Mouse (Mus musculus): ENCODE measurements around the gene Vdr.

Vdr gene

DNA sequence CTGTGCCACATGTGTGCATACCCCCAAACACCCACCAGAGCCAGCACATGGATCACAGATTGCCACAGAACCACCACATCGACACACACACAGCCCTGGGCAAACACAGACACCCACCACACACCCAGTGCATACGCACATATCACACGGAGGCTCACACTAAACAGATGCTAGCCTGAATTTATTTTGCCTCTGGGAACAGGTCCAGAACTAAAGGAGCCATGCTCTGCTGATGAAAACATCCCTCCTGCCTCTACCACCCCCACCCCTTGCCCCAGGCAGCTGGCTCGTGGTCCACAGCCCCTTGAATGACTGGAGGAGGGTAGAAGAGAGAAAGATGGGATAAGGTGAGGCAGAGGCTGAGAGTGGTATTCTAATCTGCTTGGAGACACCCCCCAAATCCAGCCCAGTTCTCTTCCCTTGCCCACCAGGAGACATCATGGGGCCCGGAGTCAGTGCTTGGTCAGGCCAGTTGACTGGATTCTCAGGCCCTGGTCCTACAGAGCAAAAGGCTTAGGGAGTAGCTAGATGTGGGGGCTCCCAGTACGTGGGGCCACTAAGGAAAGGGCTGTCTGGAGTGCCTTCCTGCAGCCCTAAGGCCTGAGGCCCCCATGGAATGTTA lies 82.1 kb downstream of the Vdr start:
- DNase-seq, result no peak

DNA sequence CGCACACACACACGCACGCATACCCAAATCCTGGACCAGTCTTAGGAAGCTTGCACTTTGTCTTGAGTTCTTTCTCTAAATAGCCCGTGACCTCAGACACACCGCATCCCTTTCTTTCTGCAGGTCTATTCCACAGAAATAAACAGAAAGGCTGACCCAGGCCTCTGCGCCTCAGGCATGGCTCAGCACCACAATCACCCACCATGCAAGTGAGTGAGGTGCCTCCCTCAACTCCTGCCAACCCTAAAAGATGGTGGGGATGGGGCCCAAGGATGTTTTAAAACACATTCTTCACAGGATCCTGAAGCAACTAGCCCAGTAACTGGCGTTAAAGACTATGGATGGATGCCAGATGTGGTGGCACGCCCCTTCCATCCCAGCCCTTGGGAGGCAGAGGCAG lies 83.0 kb downstream of the Vdr start:
- no peak for DNase-seq

DNA sequence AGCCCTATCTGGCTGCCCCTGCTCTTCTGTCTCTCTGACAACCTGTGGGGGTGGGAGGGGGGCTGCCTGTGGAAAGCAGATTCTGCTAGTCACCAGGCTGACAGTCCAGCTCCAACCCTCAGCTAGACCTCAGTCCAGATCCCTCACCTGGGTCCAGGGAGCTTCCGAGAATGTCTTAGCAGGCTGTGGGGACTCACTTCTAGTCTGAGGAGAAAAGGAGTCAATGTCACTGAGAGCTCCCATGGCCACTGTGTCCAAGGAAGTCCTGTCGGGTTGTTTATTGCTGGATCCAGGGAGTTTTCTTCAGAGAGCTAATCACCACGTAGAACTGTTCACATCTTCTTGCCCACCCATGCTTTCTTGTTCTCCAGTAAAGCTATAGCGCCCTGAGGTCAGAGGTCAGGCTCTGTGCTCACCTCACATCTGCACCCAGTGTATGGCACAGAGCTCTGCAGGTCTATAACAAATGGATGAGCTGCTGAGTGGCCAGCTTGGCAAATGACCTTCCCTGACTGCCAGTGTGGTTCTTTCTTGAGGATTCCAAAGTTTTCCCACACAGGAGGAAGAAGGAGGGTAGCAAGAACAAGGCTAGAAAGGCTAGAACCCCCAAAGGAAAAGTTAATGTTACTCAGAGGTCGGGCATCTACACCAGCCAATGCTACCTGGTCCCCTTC lies 83.7 kb downstream of the Vdr start:
- no peak for DNase-seq

DNA sequence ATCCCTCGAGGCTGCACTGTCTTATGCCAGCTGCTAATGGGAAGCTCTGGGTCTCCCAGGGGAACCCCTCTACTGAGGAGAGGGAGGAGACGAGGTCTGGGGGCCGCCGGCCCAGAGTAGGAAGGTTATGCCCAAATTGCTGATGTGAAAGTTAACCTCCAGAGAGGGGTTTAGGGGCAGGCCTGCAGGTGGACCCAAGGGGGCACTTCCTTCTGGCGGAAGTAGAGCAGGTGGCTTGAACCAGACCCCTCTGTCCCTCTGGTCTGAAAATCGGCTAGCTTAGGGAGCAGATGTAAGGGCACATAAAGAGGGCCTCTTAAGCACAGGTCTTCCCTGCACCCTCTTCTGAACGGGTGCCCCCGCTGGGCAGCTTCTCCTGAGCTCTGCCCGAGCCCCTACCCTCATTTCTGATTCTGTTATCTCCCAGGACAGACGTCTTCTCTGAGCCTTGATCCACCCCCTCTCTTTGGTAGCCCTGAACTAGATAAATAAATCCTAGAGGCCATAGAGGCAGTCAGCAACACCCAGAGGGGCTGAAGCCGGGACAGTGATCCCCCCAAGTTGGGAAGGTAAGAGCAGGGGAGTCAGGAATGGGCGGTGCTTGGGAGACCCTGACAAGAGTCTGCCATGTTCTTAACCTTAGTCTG lies 84.4 kb downstream of the Vdr start:
- no peak for DNase-seq

- DNase-seq, result peak; percentile 84
Measured at GRCm38 (mm10) chr15:97825071-97825940, 85.1 kb downstream of the Vdr start.

GRCm38 (mm10) chr15:97824042-97824441 lies 86.4 kb downstream of the Vdr start:
- no peak for DNase-seq

- DNase-seq, result no peak
Measured at GRCm38 (mm10) chr15:97823479-97823878, 87.0 kb downstream of the Vdr start.

- DNase-seq, result no peak
Measured at GRCm38 (mm10) chr15:97822545-97823228, 87.7 kb downstream of the Vdr start.

DNA sequence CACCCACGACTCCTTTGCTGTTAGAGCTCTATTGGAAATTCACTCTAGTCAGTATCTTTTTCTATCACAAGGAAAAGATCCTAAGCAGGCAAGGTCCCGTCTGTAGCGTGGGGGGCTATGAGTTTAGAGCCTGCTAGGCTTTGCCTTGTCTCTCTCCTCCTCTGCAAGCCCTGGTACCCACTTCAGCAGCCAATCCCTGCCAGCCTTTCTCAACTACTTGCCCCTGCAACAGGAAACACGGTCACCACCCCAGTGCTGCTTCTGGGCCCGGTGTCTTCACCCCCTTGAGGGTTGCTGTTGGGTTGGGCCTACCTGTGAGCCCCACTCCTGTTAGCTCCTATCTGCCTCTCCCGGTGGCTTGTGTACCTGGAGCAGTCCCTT lies 88.5 kb downstream of the Vdr start:
- DNase-seq, result no peak

DNA sequence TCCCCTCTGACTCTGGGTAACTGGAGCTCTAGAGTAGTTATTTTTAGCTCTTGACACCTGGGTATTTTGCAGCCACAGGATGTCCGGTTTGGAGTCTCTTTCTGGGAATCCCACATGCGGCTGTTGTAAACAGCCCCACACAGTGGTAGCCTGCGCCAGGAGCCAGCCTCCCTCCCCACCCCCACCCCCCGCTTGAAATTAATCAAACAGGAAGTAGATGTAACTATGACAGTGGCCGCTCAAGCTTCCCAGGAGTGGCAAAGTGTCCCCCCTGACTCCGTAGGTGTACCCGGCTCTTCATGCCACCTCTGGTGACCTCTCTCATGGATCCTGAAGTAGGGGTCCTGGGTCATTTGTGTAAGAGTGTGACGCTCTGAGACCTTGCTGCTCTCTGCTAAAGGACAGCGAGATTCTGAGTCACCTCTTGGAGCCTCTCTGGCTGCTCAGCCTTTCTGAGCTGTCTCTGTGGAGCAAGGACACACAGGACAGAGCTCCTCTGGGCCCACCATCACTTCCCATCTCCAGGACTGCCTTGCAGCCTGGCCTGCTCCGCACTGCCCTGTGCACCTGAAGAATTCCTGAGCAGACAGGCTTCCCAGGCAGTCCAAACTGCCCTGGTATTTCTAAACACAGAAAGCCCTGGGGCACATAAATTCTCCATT lies 89.0 kb downstream of the Vdr start:
- peak; percentile 61 for DNase-seq

GRCm38 (mm10) chr15:97819937-97820336 lies 90.5 kb downstream of the Vdr start:
- DNase-seq, result no peak

- no peak for DNase-seq
Measured at GRCm38 (mm10) chr15:97816199-97816994, 94.0 kb downstream of the Vdr start.

DNA sequence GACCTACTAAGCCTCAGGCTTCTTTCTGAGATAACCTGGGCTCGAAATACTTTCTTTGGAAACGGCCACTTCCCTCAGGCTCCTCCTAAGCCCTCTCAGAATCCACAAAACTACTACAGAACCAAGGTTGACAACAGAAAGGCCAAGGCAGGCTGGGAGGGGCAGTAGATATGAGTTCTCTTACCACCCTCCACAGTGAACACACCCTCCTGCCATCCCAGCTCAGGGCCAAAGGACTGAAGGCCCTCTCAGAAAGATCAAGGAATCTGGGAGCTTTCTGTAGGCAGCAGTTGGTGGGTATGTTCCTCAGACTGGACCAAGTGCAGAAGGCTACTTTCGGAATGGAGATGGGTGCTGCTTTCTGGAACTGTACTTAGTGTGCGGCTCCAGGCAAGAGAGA lies 95.2 kb downstream of the Vdr start:
- no peak for DNase-seq

- no peak for DNase-seq
Measured at GRCm38 (mm10) chr15:97814703-97815102, 95.7 kb downstream of the Vdr start.

- peak; percentile 77 for DNase-seq
Measured at GRCm38 (mm10) chr15:97813452-97814204, 96.8 kb downstream of the Vdr start.

- no peak for DNase-seq
Measured at GRCm38 (mm10) chr15:97812875-97813274, 97.6 kb downstream of the Vdr start.

GRCm38 (mm10) chr15:97812126-97812525 lies 98.3 kb downstream of the Vdr start:
- peak; percentile 79 for DNase-seq

DNA sequence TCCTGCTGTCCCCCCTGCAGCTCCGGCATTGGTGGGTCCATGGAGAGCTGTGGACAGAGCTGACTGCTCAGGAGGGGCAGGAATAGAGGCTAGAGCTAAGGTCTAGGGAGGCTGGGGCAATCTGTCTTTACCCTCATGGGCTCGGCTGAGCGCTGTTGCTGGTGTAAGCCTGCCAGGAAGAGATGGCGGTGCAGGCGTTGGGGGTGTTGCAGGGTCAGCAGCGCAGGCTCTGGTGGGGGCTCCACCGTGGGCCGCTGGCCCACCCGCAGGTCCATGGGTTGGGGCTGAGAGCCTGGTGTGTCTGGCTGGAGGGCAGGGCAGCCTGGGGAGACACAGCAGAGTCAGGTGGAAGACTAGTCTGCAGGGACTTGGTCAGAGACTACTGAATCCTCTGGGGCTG lies 99.1 kb downstream of the Vdr start:
- no peak for DNase-seq

GRCm38 (mm10) chr15:97810399-97810798 lies 100.0 kb downstream of the Vdr start:
- no peak for DNase-seq

- peak; percentile 79 for DNase-seq
Measured at GRCm38 (mm10) chr15:97809942-97810341, 100.5 kb downstream of the Vdr start.

GRCm38 (mm10) chr15:97809206-97809605 lies 101.2 kb downstream of the Vdr start:
- DNase-seq, result no peak

Data from kidney, postnatal 14 days (tissue).